Mouse (Mus musculus) kidney, postnatal 36 days (tissue): ENCODE measurements at regions not wholly inside any gene's neighbourhood (a gene's known extent, or its start where the extent isn't known, plus 50 kb on each side); places are given as distances from the start of the nearest gene placed in this dataset.
A peak's percentile ranks its signal among the peaks of the same experiment; 100 is the strongest.
"Not testable (repeated sequence)": the region's sequence is repeated elsewhere in the genome, so short reads cannot be mapped to it uniquely, and the experiment has no call there.

Source experiments
- DNase-seq, 2 experiments: peaks; one replicate each; pipeline ENCODE4 v3.0.0; 2021 to 2022; ENCODE audit warnings: mixed read lengths in 2 of 2

GRCm38 (mm10) chr1:98665584-98665983, 244.7 kb downstream of the Slco6d1 start:
- DNase-seq: no peak

GRCm38 (mm10) chr1:98667426-98667825, 246.5 kb downstream of the Slco6d1 start:
- not testable (repeated sequence) for DNase-seq

GRCm38 (mm10) chr1:98667887-98668286, 247.0 kb downstream of the Slco6d1 start:
- DNase-seq: no peak

- no peak for DNase-seq
These were observed 247.7 kb downstream of the Slco6d1 start for GRCm38 (mm10) chr1:98668595-98668994.

- DNase-seq: no peak
These were observed 257.8 kb downstream of the Slco6d1 start for GRCm38 (mm10) chr1:98678686-98679085.

GRCm38 (mm10) chr1:98713809-98714208, 292.9 kb downstream of the Slco6d1 start:
- no peak for DNase-seq

GRCm38 (mm10) chr1:98714307-98714706, 293.4 kb downstream of the Slco6d1 start:
- DNase-seq: no peak

- no peak for DNase-seq
These were observed 299.7 kb downstream of the Slco6d1 start for GRCm38 (mm10) chr1:98720595-98720994.

- DNase-seq: no peak
These were observed 306.6 kb downstream of the Slco6d1 start for GRCm38 (mm10) chr1:98727354-98728015.

- peak; percentile 1 to 13 for DNase-seq
These were observed 328.0 kb downstream of the Slco6d1 start for GRCm38 (mm10) chr1:98748886-98749285.

- no peak for DNase-seq
These were observed 367.6 kb downstream of the Slco6d1 start for GRCm38 (mm10) chr1:98788528-98788927.

GRCm38 (mm10) chr1:98793320-98793719, 372.4 kb downstream of the Slco6d1 start:
- no peak for DNase-seq

GRCm38 (mm10) chr1:98812543-98812942, 391.6 kb downstream of the Slco6d1 start:
- no peak for DNase-seq

GRCm38 (mm10) chr1:98813990-98814389, 393.1 kb downstream of the Slco6d1 start:
- no peak for DNase-seq

GRCm38 (mm10) chr1:98818076-98818475, 397.2 kb downstream of the Slco6d1 start:
- no peak for DNase-seq

- no peak for DNase-seq
These were observed 439.3 kb downstream of the Slco6d1 start for GRCm38 (mm10) chr1:98860236-98860635.

GRCm38 (mm10) chr1:98906260-98906659, 485.3 kb downstream of the Slco6d1 start:
- no peak for DNase-seq

- DNase-seq: no peak
These were observed 502.1 kb downstream of the Slco6d1 start for GRCm38 (mm10) chr1:98923043-98923442.

- no peak for DNase-seq
These were observed 504.0 kb downstream of the Slco6d1 start for GRCm38 (mm10) chr1:98924933-98925332.

- DNase-seq: no peak
These were observed 510.0 kb downstream of the Slco6d1 start for GRCm38 (mm10) chr1:98930926-98931325.

- DNase-seq: no peak
These were observed 511.3 kb downstream of the Slco6d1 start for GRCm38 (mm10) chr1:98932239-98932638.

GRCm38 (mm10) chr1:98977686-98978085, 556.8 kb downstream of the Slco6d1 start:
- peak; percentile 6 to 66 for DNase-seq
